Mouse (Mus musculus): ENCODE results near the gene Olfr1220. TPM values are rescaled to one million over a fixed set of nuclear protein-coding genes. Genes with fewer than 3 reads are reported as not detected.

The Olfr1220 gene
- polyA plus RNA-seq (2012; rRNA removed): not detected in 2 replicates

- no peak for DNase-seq (ENCODE audit: extremely low spot score in 1 of 2, low spot score in 1 of 2)
Measured at GRCm38 (mm10) chr2:89106735-89107134, at the start of gene Olfr1220. TSS of gene Olfr1220 (minus strand) at chr2:89106835.

- DNase-seq (ENCODE audit: extremely low spot score in 1 of 2, low spot score in 1 of 2): no peak
Measured at GRCm38 (mm10) chr2:89151460-89151859, 44.8 kb upstream of the Olfr1220 start, which contains the start of gene Olfr1223. TSS of gene Olfr1223 (minus strand) at chr2:89151560.

- DNase-seq (ENCODE audit: extremely low spot score in 1 of 2, low spot score in 1 of 2): no peak
Measured at GRCm38 (mm10) chr2:89132954-89133353, 26.3 kb upstream of the Olfr1220 start, which contains the start of gene Olfr1222. TSS of gene Olfr1222 (minus strand) at chr2:89133054.

GRCm38 (mm10) chr2:89117183-89117582 lies 10.5 kb upstream of the Olfr1220 start, which contains the start of gene Olfr1221:
TSS of gene Olfr1221 (minus strand) at chr2:89117283.
- DNase-seq (ENCODE audit: extremely low spot score in 1 of 2, low spot score in 1 of 2): no peak

- DNase-seq (ENCODE audit: extremely low spot score in 1 of 2, low spot score in 1 of 2): no peak
Measured at GRCm38 (mm10) chr2:89105651-89106050, 984 bp downstream of the Olfr1220 start.

- DNase-seq (ENCODE audit: extremely low spot score in 1 of 2, low spot score in 1 of 2): no peak
Measured at GRCm38 (mm10) chr2:89093848-89094247, 12.8 kb downstream of the Olfr1220 start.

GRCm38 (mm10) chr2:89083413-89083812 lies 23.2 kb downstream of the Olfr1220 start, which contains the start of gene Olfr1219:
TSS of gene Olfr1219 (minus strand) at chr2:89083513.
- no peak for DNase-seq (ENCODE audit: extremely low spot score in 1 of 2, low spot score in 1 of 2)

GRCm38 (mm10) chr2:89081487-89081886 lies 25.1 kb downstream of the Olfr1220 start:
- DNase-seq (ENCODE audit: extremely low spot score in 1 of 2, low spot score in 1 of 2): no peak

GRCm38 (mm10) chr2:89061087-89061486 lies 45.5 kb downstream of the Olfr1220 start, which contains the start of gene Olfr1218:
TSS of gene Olfr1218 (minus strand) at chr2:89061187.
- no peak for DNase-seq (ENCODE audit: extremely low spot score in 1 of 2, low spot score in 1 of 2)

Other genes with a start within 250 kb of the Olfr1220 start
- not detected in 2 replicates for gene Olfr1206, start 243.6 kb downstream of the Olfr1220 start, polyA plus RNA-seq (2012; rRNA removed)
- not detected in 2 replicates for gene Olfr1208, start 204.5 kb downstream of the Olfr1220 start, polyA plus RNA-seq (2012; rRNA removed)
- not detected in 2 replicates for gene Olfr1209, start 191.7 kb downstream of the Olfr1220 start, polyA plus RNA-seq (2012; rRNA removed)
- gene Olfr1211, start 168.7 kb downstream of the Olfr1220 start, polyA plus RNA-seq (2012; rRNA removed): not detected in 2 replicates
- not detected in 2 replicates for gene Olfr1212, start 152.9 kb downstream of the Olfr1220 start, polyA plus RNA-seq (2012; rRNA removed)
- not detected in 2 replicates for gene Gm13762, start 126.6 kb downstream of the Olfr1220 start, polyA plus RNA-seq (2012; rRNA removed)
- gene Olfr1214, start 114.2 kb downstream of the Olfr1220 start, polyA plus RNA-seq (2012; rRNA removed): not detected in 2 replicates
- not detected in 2 replicates for gene Olfr1215, start 99.9 kb downstream of the Olfr1220 start, polyA plus RNA-seq (2012; rRNA removed)
- gene Olfr1216, start 88.5 kb downstream of the Olfr1220 start, polyA plus RNA-seq (2012; rRNA removed): not detected in 2 replicates
- 0.15 TPM in 1 of 2 replicates, not detected in the other for gene Olfr1217, start 74.8 kb downstream of the Olfr1220 start, polyA plus RNA-seq (2012; rRNA removed)
- gene Olfr1218, start 45.6 kb downstream of the Olfr1220 start, polyA plus RNA-seq (2012; rRNA removed): not detected in 2 replicates
- not detected in 2 replicates for gene Olfr1219, start 23.3 kb downstream of the Olfr1220 start, polyA plus RNA-seq (2012; rRNA removed)
- gene Olfr1221, start 10.4 kb upstream of the Olfr1220 start, polyA plus RNA-seq (2012; rRNA removed): not detected in 2 replicates
- gene Olfr1222, start 26.2 kb upstream of the Olfr1220 start, polyA plus RNA-seq (2012; rRNA removed): not detected in 2 replicates
- gene Olfr1223, start 44.7 kb upstream of the Olfr1220 start, polyA plus RNA-seq (2012; rRNA removed): not detected in 2 replicates
- gene Olfr1224-ps1, start 57.3 kb upstream of the Olfr1220 start, polyA plus RNA-seq (2012; rRNA removed): not detected in 2 replicates
- not detected in 2 replicates for gene Olfr1225, start 67.8 kb upstream of the Olfr1220 start, polyA plus RNA-seq (2012; rRNA removed)
- gene Olfr1226, start 93.2 kb upstream of the Olfr1220 start, polyA plus RNA-seq (2012; rRNA removed): 0.02 TPM in 1 of 2 replicates, not detected in the other
- gene Olfr1228, start 147.2 kb upstream of the Olfr1220 start, polyA plus RNA-seq (2012; rRNA removed): 0.12 TPM in 1 of 2 replicates, not detected in the other
- not detected in 2 replicates for gene Olfr1229, start 181.2 kb upstream of the Olfr1220 start, polyA plus RNA-seq (2012; rRNA removed)
- gene Olfr1230, start 190.4 kb upstream of the Olfr1220 start, polyA plus RNA-seq (2012; rRNA removed): not detected in 2 replicates
- gene Olfr1231, start 200.2 kb upstream of the Olfr1220 start, polyA plus RNA-seq (2012; rRNA removed): not detected in 2 replicates
- not detected in 2 replicates for gene Olfr1232, start 222.8 kb upstream of the Olfr1220 start, polyA plus RNA-seq (2012; rRNA removed)
- not detected in 2 replicates for gene Olfr1233, start 235.6 kb upstream of the Olfr1220 start, polyA plus RNA-seq (2012; rRNA removed)

Measured in frontal cortex, adult 2 months (tissue).